Mouse (Mus musculus) testis, adult 2 months (tissue): ENCODE data around the gene Lair1. TPM values are rescaled to one million over a fixed set of nuclear protein-coding genes. Genes with fewer than 3 reads are reported as not detected.

Experiments
- H3K27ac ChIP-seq: fragments of 200-500 bp; 2 replicates; pipeline ENCODE4 v1.5.1; 2012; ENCODE audit warnings: low read depth, low read length; ENCODE audit not compliant: control insufficient read depth, insufficient read depth
- H3K27me3 ChIP-seq: fragments of 200-500 bp; 2 replicates; pipeline ENCODE4 v1.6.1; 2012; ENCODE audit warnings: mild to moderate bottlenecking, low read length, moderate library complexity; ENCODE audit not compliant: control insufficient read depth, insufficient read depth
- H3K36me3 ChIP-seq: fragments of 200-500 bp; 2 replicates; pipeline ENCODE4 v1.6.1; 2012; ENCODE audit warnings: mild to moderate bottlenecking, low read length; ENCODE audit not compliant: control insufficient read depth, insufficient read depth
- H3K4me1 ChIP-seq: fragments of 200-500 bp; 2 replicates; pipeline ENCODE4 v1.6.1; 2012; ENCODE audit warnings: low read length; ENCODE audit not compliant: control insufficient read depth, insufficient read depth
- H3K4me3 ChIP-seq: fragments of 200-500 bp; 2 replicates; pipeline ENCODE4 v1.5.1; 2012; ENCODE audit warnings: low read depth, mild to moderate bottlenecking, low read length, moderate library complexity, mixed read lengths; ENCODE audit not compliant: control insufficient read depth
- CTCF ChIP-seq: fragments of 200-500 bp; IDR thresholded peaks from 2 replicates; pipeline ENCODE4 v1.5.1; 2012; ENCODE audit warnings: low read depth, mild to moderate bottlenecking, inconsistent platforms, low read length, moderate library complexity; ENCODE audit not compliant: control insufficient read depth, insufficient read depth, insufficient replicate concordance
- POLR2A ChIP-seq: fragments of 200-500 bp; IDR thresholded peaks from 2 replicates; pipeline ENCODE4 v1.6.1; 2012; ENCODE audit warnings: low read depth, mild to moderate bottlenecking, inconsistent platforms, low read length, moderate library complexity; ENCODE audit not compliant: control insufficient read depth
- polyA plus RNA-seq: library from polyadenylated mRNA; depleted of rRNA; stranded (reverse); fragments of >200 nt; gene quantifications from 2 replicates; pipeline ENCODE4 v1.2.3, GENCODE M21; 2012; rRNA removed

Lair1 gene
- polyA plus RNA-seq, 1 experiment = 1.5 TPM

DNA sequence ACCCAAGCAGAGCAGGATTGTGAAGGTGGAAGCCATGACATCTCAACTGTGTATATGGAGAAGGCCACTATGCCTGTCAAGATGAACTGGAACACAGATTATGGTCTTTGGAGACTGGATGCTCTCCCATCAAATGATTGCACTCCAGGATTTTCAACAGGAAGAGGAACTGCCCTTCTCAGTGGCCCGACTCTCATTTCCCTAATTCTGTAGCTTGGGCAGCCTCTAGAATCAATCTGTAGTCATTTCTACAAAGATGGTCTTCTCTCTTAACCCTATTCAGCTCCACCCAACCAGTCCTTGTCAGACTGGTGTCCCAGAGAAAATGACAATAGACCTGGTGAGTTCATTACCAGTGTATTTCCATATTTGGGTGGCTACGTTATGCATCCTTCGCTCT lies 105.6 kb downstream of the Lair1 start:
- H3K27ac ChIP-seq = no peak overlapping the region
- no peaks in the 10 kb centered on the region for H3K27me3 ChIP-seq
- H3K4me1 ChIP-seq = no peaks in the 10 kb centered on the region
- no peak for TF ChIP-seq POLR2A
- TF ChIP-seq CTCF = no peak
- no peaks in the 10 kb centered on the region for H3K36me3 ChIP-seq
- no peak overlapping the region for H3K4me3 ChIP-seq

Other genes starting within 250 kb of the Lair1 start
- not detected in 2 replicates for gene Gm15448, start 237.5 kb downstream of the Lair1 start, polyA plus RNA-seq
- 0.09 and 0.12 TPM in 2 replicates for gene Pira2, start 218.2 kb downstream of the Lair1 start, polyA plus RNA-seq
- gene Gm14548, start 165.1 kb downstream of the Lair1 start, polyA plus RNA-seq = 0.11 TPM in 1 of 2 replicates, not detected in the other
- 0.10 and 0.25 TPM in 2 replicates for gene Lilra6, start 147.7 kb downstream of the Lair1 start, polyA plus RNA-seq
- 59.3 and 70.0 TPM in 2 replicates for gene Ttyh1, start 56.2 kb upstream of the Lair1 start, polyA plus RNA-seq
- gene Leng8, start 73.8 kb upstream of the Lair1 start, polyA plus RNA-seq = 469 and 559 TPM in 2 replicates
- gene Leng9, start 87.2 kb upstream of the Lair1 start, polyA plus RNA-seq = 5.1 and 5.7 TPM in 2 replicates
- 17.9 and 19.2 TPM in 2 replicates for gene Cdc42ep5, start 101.7 kb upstream of the Lair1 start, polyA plus RNA-seq
- 0.46 and 0.48 TPM in 2 replicates for gene Lilra5, start 174.6 kb upstream of the Lair1 start, polyA plus RNA-seq